Mouse (Mus musculus) lung, postnatal 0 days (tissue): ENCODE measurements around the gene Foxq1. TPM values are rescaled to one million over a fixed set of nuclear protein-coding genes. Genes with fewer than 3 reads are reported as not detected.
A peak's percentile ranks its signal among the peaks of the same experiment; 100 is the strongest.

Experiments used
- ATAC-seq: fragments of 200-750 bp; cut with Nextera tagmentation; 2 replicates; pipeline ENCODE4 v1.8.0; 2017; ENCODE audit warnings: moderate library complexity
- DNase-seq: peaks from one replicate; pipeline ENCODE4 v3.0.0-alpha.2; 2016; ENCODE audit warnings: low spot score
- H3K27ac ChIP-seq: fragments of 300-500 bp; sonication (generic); 2 replicates; pipeline ENCODE4 v1.5.1; 2014; ENCODE audit warnings: antibody characterized with exemption, mild to moderate bottlenecking, low read length, mixed read lengths
- H3K27me3 ChIP-seq: fragments of 300-500 bp; sonication (generic); replicated peaks from 2 replicates; pipeline ENCODE4 v1.6.1; 2014; ENCODE audit warnings: low read length, mixed read lengths; ENCODE audit not compliant: insufficient read depth
- H3K36me3 ChIP-seq: fragments of 300-500 bp; sonication (generic); 2 replicates; pipeline ENCODE4 v1.6.1; 2014; ENCODE audit warnings: low read length, mixed read lengths; ENCODE audit not compliant: insufficient read depth
- H3K4me1 ChIP-seq: fragments of 300-500 bp; sonication (generic); 2 replicates; pipeline ENCODE4 v1.6.1; 2014; ENCODE audit warnings: antibody characterized with exemption, low read depth, low read length, mixed read lengths; ENCODE audit not compliant: insufficient read depth
- H3K4me2 ChIP-seq: fragments of 300-500 bp; sonication (generic); replicated peaks from 2 replicates; pipeline ENCODE4 v1.6.1; 2014; ENCODE audit warnings: low read depth, mild to moderate bottlenecking, low read length, moderate library complexity, mixed read lengths
- H3K4me3 ChIP-seq: fragments of 300-500 bp; sonication (generic); 2 replicates; pipeline ENCODE4 v1.5.1; 2014; ENCODE audit warnings: low read depth, low read length
- H3K9ac ChIP-seq: fragments of 300-500 bp; sonication (generic); replicated peaks from 2 replicates; pipeline ENCODE4 v1.6.1; 2014; ENCODE audit warnings: low read depth, mild to moderate bottlenecking
- H3K9me3 ChIP-seq: fragments of 300-500 bp; sonication (generic); 2 replicates; pipeline ENCODE4 v1.6.1; 2016; ENCODE audit warnings: low read length, mixed read lengths
- CTCF ChIP-seq: IDR thresholded peaks from 2 replicates; pipeline ENCODE4 v1.5.1; 2016; ENCODE audit warnings: antibody characterized with exemption, mild to moderate bottlenecking
- EP300 ChIP-seq: IDR thresholded peaks from 2 replicates; pipeline ENCODE4 v1.6.1; 2016; ENCODE audit warnings: antibody characterized with exemption, mild to moderate bottlenecking, control low read depth
- WGBS: fragments of 180-500 bp; shearing (Covaris S2); extraction: QIAGEN DNeasy Blood & Tissue Kit; methylation state at CpG from one replicate; pipeline ENCODE4 v1.1.7; 2014; 5-methylcytosine and 5-hydroxymethylcytosine counted together
- polyA plus RNA-seq: library from polyadenylated mRNA; unstranded; fragments of >200 nt; fragmentation: Nextera tagmentation; extraction: Ambion mirVana; gene quantifications from 2 replicates; pipeline ENCODE4 v1.2.1, GENCODE M21; 2015

The Foxq1 gene
- polyA plus RNA-seq, 1 experiment from 2014 or later: 2.2 TPM

- Histone ChIP-seq H3K36me3 (no peaks in the 10 kb centered on the region), H3K9me3 (no peaks in the 10 kb centered on the region), H3K4me3 (no peak overlapping the region), H3K4me2 (no peak overlapping the region), H3K9ac (no peak overlapping the region), H3K27ac (no peak overlapping the region), H3K4me1 (peaks cover 4% of the 10 kb centered on the region; the same call in 1 of the 2 replicates), H3K27me3 (no peaks in the 10 kb centered on the region)
- TF ChIP-seq CTCF (no peak), EP300 (peak; percentile 85)
- WGBS: 40% methylated on average over 10 of the region's 10 CpGs
- DNase-seq: peak; percentile 92
- ATAC-seq: peak; percentile 94
Observed at GRCm38 (mm10) chr13:31578389-31578788, 22.5 kb downstream of the Foxq1 start.

GRCm38 (mm10) chr13:31579866-31580265 lies 23.9 kb downstream of the Foxq1 start:
- DNase-seq: peak; percentile 64
- 42% methylated on average over 9 of the region's 9 CpGs for WGBS
- no peak for TF ChIP-seq EP300
- TF ChIP-seq CTCF: peak; percentile 83
- H3K36me3 ChIP-seq: no peaks in the 10 kb centered on the region
- H3K27ac ChIP-seq: no peak overlapping the region
- peaks cover 4% of the 10 kb centered on the region; the same call in 1 of the 2 replicates for H3K4me1 ChIP-seq
- no peaks in the 10 kb centered on the region for H3K27me3 ChIP-seq
- ATAC-seq: peak; percentile 68
- no peak overlapping the region for H3K9ac ChIP-seq
- no peak overlapping the region for H3K4me3 ChIP-seq
- no peaks in the 10 kb centered on the region for H3K9me3 ChIP-seq
- no peak overlapping the region for H3K4me2 ChIP-seq

- ATAC-seq (peak; percentile 56), DNase-seq (peak; percentile 76)
- H3K36me3 ChIP-seq: no peaks in the 10 kb centered on the region
- H3K4me2 ChIP-seq: no peak overlapping the region
- WGBS: 44% methylated on average over 5 of the region's 5 CpGs
- no peak overlapping the region for H3K4me3 ChIP-seq
- H3K9me3 ChIP-seq: no peaks in the 10 kb centered on the region
- H3K9ac ChIP-seq: no peak overlapping the region
- TF ChIP-seq EP300 (peak; percentile 24; the same call in 1 of the 2 replicates), CTCF (no peak)
- H3K27me3 ChIP-seq: no peaks in the 10 kb centered on the region
- no peak overlapping the region for H3K27ac ChIP-seq
- no peaks in the 10 kb centered on the region for H3K4me1 ChIP-seq
Observed at GRCm38 (mm10) chr13:31587341-31587740, 31.4 kb downstream of the Foxq1 start.

- H3K4me3 ChIP-seq: no peak overlapping the region
- 56% methylated on average over 5 of the region's 5 CpGs for WGBS
- H3K36me3 ChIP-seq: no peaks in the 10 kb centered on the region
- no peaks in the 10 kb centered on the region for H3K4me1 ChIP-seq
- H3K27ac ChIP-seq: no peak overlapping the region
- DNase-seq (peak; percentile 76), ATAC-seq (peak; percentile 80)
- H3K9me3 ChIP-seq: no peaks in the 10 kb centered on the region
- H3K4me2 ChIP-seq: no peak overlapping the region
- no peak for TF ChIP-seq EP300
- no peak for TF ChIP-seq CTCF
- no peak overlapping the region for H3K9ac ChIP-seq
- no peaks in the 10 kb centered on the region for H3K27me3 ChIP-seq
Observed at GRCm38 (mm10) chr13:31599576-31599975, 43.6 kb downstream of the Foxq1 start.

GRCm38 (mm10) chr13:31603964-31604363 lies 48.0 kb downstream of the Foxq1 start:
- no peaks in the 10 kb centered on the region for H3K9me3 ChIP-seq
- H3K27me3 ChIP-seq: no peaks in the 10 kb centered on the region; the same call in 1 of the 2 replicates
- TF ChIP-seq CTCF (no peak), EP300 (no peak)
- H3K4me1 ChIP-seq: no peaks in the 10 kb centered on the region
- no peak overlapping the region for H3K4me3 ChIP-seq
- no peak overlapping the region for H3K9ac ChIP-seq
- ATAC-seq (no peak), DNase-seq (no peak)
- 83% methylated on average over 6 of the region's 6 CpGs for WGBS
- no peak overlapping the region for H3K4me2 ChIP-seq
- H3K36me3 ChIP-seq: no peaks in the 10 kb centered on the region
- no peak overlapping the region for H3K27ac ChIP-seq

Other genes with a start within 250 kb of the Foxq1 start
- gene A530084C06Rik, start 3.2 kb downstream of the Foxq1 start, polyA plus RNA-seq: not detected in 2 replicates
- 14.9 and 26.6 TPM in 2 replicates for gene Foxf2, start 69.7 kb downstream of the Foxq1 start, polyA plus RNA-seq